Mouse (Mus musculus) heart, adult 11 months (tissue): ENCODE data around the gene Trir.

Experiments used
- DNase-seq: peaks from one replicate; pipeline ENCODE4 v3.0.0; 2022

Gene Trir

DNA sequence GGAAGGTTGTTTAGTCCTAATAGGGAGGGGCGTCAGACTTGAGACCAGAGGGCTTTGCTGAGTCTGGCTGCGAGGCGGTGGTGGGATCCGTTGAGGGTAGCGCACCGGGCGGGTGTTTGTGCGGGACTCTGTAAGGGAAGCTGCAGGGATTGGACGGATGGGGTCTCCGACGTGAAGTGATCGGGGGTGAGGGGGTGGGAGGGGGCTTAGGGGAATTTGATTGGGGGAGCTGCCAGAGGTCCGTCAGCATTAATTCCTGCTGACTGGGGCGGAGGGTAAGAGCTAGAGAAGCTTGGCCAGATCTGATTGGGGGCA, 10.7 kb downstream of the Trir start:
- no peak for DNase-seq

GRCm38 (mm10) chr8:85037681-85038531, 11.3 kb downstream of the Trir start:
- peak; percentile 96 for DNase-seq

GRCm38 (mm10) chr8:85043619-85044018, 17.0 kb downstream of the Trir start:
- DNase-seq = no peak

DNA sequence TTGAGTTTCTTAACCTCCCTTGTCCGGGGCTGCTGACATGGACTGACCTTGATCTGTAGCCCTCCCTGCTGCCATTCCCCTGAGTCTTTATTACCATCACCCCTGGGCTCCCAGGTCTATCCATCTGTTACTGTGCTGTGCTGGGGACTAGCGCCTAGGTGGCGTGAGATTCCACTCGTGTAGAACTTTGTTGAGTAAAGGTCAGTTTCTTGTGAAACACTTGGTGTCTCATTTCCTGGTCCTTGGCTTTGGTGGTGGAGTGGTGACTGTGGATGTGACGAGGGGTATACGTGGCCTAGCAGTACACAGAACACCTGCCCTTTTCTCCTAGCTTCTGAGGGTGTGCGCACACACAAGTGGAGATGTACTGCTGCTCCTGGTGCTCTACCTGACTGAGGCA, 30.7 kb downstream of the Trir start:
- no peak for DNase-seq

DNA sequence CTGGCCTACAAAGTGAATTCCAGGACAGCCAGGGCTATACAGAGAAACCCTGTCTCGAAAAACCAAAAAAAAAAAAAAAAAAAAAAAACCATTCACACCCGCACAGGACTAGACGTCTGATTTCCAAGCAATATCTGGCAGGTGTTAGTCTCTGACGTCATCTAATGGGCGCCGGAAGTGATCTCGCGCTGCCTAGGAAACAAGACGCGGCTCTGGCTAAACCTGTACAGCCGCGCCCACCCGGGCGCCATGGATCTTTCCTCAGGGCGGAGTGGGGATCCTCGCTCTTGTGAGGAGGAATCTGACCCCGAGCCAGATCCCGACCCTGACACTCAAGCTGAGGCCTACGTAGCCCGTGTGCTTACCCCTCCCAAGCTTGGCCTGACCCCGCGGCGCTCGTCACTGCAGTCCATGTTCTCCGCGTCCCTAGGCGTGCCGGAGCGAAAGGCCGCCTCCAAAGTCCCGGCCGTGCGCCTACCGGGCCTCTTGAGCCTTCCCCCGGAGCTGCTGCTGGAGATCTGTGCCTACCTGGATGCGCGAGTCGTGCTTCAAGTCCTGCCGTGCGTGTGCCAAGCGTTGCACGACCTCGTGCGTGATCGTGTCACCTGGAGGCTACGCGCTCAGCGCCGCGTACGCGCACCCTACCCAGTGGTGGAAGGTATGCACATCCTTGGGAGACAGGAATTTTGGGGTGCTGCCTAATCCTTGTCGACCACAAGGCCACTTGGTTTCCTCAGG, 33.4 kb downstream of the Trir start, which contains the start of gene Fbxw9:
Gene Fbxw9, plus strand, starts transcription at position 177 of the 738 bp plus-strand sequence.
- DNase-seq = peak; percentile 99

DNA sequence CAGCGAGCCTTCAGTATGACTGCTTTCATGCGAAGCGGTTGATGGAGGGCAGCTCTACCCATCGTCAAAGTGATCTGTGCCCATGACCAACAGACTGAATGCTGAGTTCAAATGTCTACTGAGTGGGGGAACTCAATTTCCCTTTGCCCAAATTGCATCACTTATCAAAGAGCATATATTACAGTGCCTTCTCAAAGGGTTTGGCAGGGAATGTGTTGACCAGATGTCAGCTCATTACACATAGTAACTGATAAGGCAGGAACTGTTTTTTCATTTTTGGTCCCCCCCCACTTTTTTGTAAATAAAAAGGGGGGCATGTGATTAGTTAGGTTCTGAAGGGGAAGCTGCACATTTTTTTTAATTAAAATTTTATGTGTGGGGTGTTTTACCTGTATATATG, 36.0 kb downstream of the Trir start:
- DNase-seq = no peak

DNA sequence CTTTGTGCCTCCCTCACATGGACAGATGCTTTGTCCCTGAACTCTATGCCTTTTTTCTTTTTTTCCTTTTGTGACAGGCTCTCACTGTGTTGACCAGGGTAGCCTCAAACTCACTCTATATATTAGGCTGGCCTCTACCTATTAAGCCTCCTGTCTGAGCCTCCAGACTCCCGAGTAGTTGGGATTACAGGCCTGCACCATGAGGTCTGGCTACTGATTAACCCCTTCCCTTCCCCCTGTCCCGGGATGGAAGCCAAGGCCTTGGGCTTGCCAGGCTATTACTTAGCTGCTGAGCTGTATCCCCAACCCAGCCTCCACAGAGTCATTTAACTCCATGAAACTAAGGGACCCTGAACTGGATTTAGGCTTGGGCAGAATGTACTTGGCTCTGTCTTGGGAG, 38.6 kb downstream of the Trir start:
- no peak for DNase-seq

- no peak for DNase-seq
Measured at GRCm38 (mm10) chr8:85067155-85067554, 40.5 kb downstream of the Trir start.

DNA sequence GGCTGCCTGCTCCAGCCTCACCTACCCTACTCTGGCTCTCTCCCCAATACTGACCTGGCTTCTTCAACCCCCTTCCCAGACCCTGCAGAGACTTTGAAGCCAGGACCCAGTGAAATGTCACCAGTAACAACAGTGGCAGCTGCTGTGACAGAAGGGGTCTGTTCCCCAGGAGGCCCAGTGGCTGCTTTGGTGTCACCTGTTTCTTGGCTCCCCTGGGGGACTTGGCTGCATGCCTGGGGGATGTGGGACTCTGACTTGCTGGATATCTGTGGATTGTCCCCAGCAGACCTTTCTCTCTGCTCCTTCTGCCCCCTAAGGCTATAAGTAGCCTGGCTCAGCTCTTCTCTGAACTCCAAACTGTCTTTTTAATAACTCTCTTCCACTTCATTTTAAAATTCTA, 41.4 kb downstream of the Trir start, which contains the start of gene Gm5741:
Gene Gm5741, minus strand, starts transcription at position 1 of the 400 bp plus-strand sequence.
- DNase-seq = no peak

GRCm38 (mm10) chr8:85071041-85071440, 44.4 kb downstream of the Trir start:
- DNase-seq = no peak

GRCm38 (mm10) chr8:85071514-85072281, 45.1 kb downstream of the Trir start, which contains the start of gene Dhps:
Dhps (plus strand) TSS chr8:85071757.
- peak; percentile 99 for DNase-seq

GRCm38 (mm10) chr8:85072364-85072929, 45.8 kb downstream of the Trir start:
- no peak for DNase-seq

DNA sequence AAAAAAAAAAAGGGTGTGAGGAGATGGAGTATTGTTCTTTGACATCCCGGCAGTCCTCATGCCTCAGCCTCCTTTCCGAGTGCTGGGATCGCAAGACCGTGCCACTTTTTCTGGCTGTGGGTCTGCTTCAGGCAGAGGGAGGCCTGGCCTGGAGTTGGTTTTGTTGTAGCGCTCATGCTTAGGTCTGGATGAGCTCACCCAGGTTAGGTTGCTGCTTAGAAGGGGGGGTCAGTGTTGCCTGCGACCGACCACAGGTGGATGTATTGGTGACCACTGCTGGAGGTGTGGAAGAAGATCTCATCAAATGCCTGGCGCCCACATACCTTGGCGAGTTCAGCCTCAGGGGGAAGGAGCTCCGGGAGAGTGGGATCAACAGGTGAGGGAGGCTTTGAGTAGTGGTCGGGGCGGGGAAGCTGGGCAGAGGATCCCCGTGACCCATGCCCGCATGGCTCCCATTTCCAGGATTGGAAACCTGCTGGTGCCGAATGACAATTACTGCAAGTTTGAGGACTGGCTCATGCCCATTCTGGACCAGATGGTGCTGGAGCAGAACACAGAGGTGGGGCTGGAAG, 46.5 kb downstream of the Trir start:
- DNase-seq = peak; percentile 94

- peak; percentile 91 for DNase-seq
Measured at GRCm38 (mm10) chr8:85074167-85074566, 47.5 kb downstream of the Trir start.

- no peak for DNase-seq
Measured at GRCm38 (mm10) chr8:85074617-85075016, 48.0 kb downstream of the Trir start.

- DNase-seq = peak; percentile 92
Measured at GRCm38 (mm10) chr8:85076001-85076400, 49.4 kb downstream of the Trir start.

DNA sequence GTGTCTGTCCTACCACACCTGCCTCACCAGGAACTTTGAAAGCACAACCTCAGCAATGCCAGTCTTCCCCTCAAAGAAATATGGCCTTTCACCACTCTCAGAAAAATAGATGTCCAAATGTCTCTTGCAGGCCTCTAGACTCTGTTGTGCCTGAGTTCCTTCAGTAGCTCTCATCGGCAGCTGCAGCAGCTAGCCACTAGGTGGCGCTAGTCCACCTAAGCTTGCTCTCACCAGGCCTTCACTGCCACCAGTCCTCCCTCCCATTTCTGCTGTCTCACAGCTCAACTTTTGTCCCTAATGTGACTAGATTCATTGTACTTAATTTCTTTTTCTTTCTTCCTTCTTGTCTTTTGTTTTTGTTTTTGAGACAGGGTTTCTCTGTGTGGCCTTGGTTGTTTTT, 50.4 kb downstream of the Trir start:
- peak; percentile 95 for DNase-seq
